Mouse (Mus musculus) forebrain, postnatal 0 days (tissue): ENCODE measurements around the gene Dmc1. TPM values are rescaled to one million over a fixed set of nuclear protein-coding genes. Genes with fewer than 3 reads are reported as not detected.

Experiments
- ATAC-seq: fragments of 200-750 bp; cut with Nextera tagmentation; 2 replicates; pipeline ENCODE4 v1.8.0; 2017; ENCODE audit warnings: mild to moderate bottlenecking, moderate library complexity
- DNase-seq: peaks from one replicate; pipeline ENCODE4 v3.0.0-alpha.2; 2015
- H3K27ac ChIP-seq: fragments of 300-500 bp; sonication (generic); 2 replicates; pipeline ENCODE4 v1.5.1; 2014; ENCODE audit warnings: low read depth, mild to moderate bottlenecking, antibody characterized with exemption, low read length, moderate library complexity, mixed read lengths
- H3K27me3 ChIP-seq: fragments of 300-500 bp; sonication (generic); 2 replicates; pipeline ENCODE4 v1.6.1; 2014; ENCODE audit warnings: mild to moderate bottlenecking, low read length, mixed read lengths; ENCODE audit not compliant: insufficient read depth
- H3K36me3 ChIP-seq: fragments of 300-500 bp; sonication (generic); 2 replicates; pipeline ENCODE4 v1.6.1; 2014; ENCODE audit warnings: mild to moderate bottlenecking, moderate library complexity; ENCODE audit not compliant: insufficient read depth
- H3K4me1 ChIP-seq: fragments of 300-500 bp; sonication (generic); 2 replicates; pipeline ENCODE4 v1.6.1; 2014; ENCODE audit warnings: antibody characterized with exemption; ENCODE audit not compliant: insufficient read depth
- H3K4me2 ChIP-seq: fragments of 300-500 bp; sonication (generic); 2 replicates; pipeline ENCODE4 v1.6.1; 2014; ENCODE audit warnings: low read depth, mild to moderate bottlenecking, moderate library complexity
- H3K4me3 ChIP-seq: fragments of 300-500 bp; sonication (generic); 2 replicates; pipeline ENCODE4 v1.5.1; 2014; ENCODE audit warnings: low read depth, low read length, mixed read lengths
- H3K9ac ChIP-seq: fragments of 300-500 bp; sonication (generic); 2 replicates; pipeline ENCODE4 v1.6.1; 2014; ENCODE audit warnings: mild to moderate bottlenecking
- H3K9me3 ChIP-seq: fragments of 300-500 bp; sonication (generic); 2 replicates; pipeline ENCODE4 v1.6.1; 2016; ENCODE audit warnings: low read length
- CTCF ChIP-seq: sonication (generic); IDR thresholded peaks from 2 replicates; pipeline ENCODE4 v1.5.1; 2016; ENCODE audit warnings: antibody characterized with exemption, control low read depth, low read depth
- WGBS: fragments of 180-500 bp; shearing (Covaris S2); extraction: QIAGEN DNeasy Blood & Tissue Kit; methylation state at CpG from one replicate; pipeline ENCODE4 v1.1.7; 2014; 5-methylcytosine and 5-hydroxymethylcytosine counted together
- polyA plus RNA-seq: library from polyadenylated mRNA; unstranded; fragments of >200 nt; fragmentation: Nextera tagmentation; extraction: Ambion mirVana; gene quantifications from 2 replicates; pipeline ENCODE4 v1.2.1, GENCODE M21; 2015
- total RNA-seq: library from RNA; depleted of rRNA; stranded (reverse); fragments of >200 nt; gene quantifications from 2 replicates; pipeline ENCODE4 v1.2.3, GENCODE M21; 2014; rRNA removed

Gene Dmc1
- total RNA-seq (1.8 and 3.2 TPM in 2 replicates), polyA plus RNA-seq (0.44 and 0.49 TPM in 2 replicates)

DNA sequence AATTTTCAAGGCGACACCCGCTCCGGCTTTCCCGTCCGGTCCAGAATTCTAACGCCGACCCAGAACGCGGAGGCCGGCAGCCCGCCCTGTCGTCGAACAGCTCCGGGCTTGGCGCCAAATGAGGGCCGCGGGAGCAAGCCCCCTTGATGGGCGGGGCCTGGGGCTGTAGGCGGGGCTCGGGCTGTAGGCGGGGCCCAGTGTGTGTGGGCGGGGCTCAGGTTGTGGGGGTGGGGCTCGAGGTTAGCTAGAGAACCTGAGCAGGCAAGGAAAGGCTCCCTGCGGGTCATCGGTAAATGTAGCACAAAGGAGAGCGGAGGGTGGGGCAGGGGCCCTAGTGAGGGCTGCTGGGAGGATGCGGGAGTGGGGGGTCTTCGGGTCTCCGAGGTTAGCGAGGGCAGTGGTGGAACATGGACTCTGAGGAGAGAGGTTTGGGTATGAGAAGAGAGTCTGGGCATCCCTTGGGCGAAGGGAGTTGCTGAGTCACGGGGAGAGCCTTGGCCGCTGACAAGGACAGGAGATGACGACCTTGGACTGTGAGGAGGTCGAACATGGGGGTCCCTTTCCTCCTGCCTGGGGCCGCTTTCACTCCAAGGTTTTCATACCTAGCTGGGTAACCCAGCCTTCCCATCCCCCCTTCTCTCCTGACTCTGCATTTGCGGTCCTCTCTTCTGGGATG is at the start of gene Dmc1:
TSS of gene Dmc1 (minus strand) at position 120 of the 676 bp plus-strand sequence.
- Histone ChIP-seq H3K27ac (no peak within 1 kb of the TSS), H3K27me3 (0 out of 2 replicates have a peak, but pooled peaks cover 4% of the 10 kb centered on the region), H3K4me1 (no peaks in the 10 kb centered on the region), H3K36me3 (no peaks in the 10 kb centered on the region), H3K4me3 (peak within 1 kb of the TSS; percentile 19), H3K9ac (no peak within 1 kb of the TSS; the same call in 1 of the 2 replicates), H3K4me2 (peak within 1 kb of the TSS; percentile 28), H3K9me3 (no peaks in the 10 kb centered on the region)
- TF ChIP-seq CTCF: no peak
- ATAC-seq: no peak
- peak; percentile 36 for DNase-seq
- 13% methylated on average over 37 of the region's 37 CpGs for WGBS

DNA sequence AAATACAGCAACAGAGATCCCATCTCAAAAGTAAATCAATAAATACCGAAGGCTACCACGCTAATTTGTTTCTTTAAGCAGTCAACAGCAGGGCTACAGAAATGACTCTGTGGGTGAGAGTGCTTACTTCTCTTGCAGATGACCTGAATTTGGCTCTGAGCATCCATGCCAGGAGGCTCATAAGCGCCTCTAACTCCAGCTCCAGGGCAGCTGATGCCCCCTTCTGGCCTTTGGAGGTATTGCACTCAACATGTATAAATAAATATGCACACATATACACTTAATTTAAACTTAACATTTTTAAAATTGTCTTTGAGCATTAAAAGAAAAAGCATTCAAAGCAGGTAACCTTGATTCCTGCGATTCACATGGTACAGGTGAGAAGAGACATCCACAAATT is 46.6 kb upstream of the Dmc1 start:
- Histone ChIP-seq H3K4me2 (no peak overlapping the region), H3K27me3 (no peaks in the 10 kb centered on the region), H3K36me3 (peaks cover 17% of the 10 kb centered on the region), H3K9me3 (no peaks in the 10 kb centered on the region), H3K4me1 (no peaks in the 10 kb centered on the region), H3K4me3 (no peak overlapping the region), H3K9ac (no peak overlapping the region), H3K27ac (no peak overlapping the region)
- no peak for ATAC-seq
- 78% methylated on average over 4 of the region's 4 CpGs for WGBS
- peak; percentile 21 for DNase-seq
- peak; percentile 51 for TF ChIP-seq CTCF

DNA sequence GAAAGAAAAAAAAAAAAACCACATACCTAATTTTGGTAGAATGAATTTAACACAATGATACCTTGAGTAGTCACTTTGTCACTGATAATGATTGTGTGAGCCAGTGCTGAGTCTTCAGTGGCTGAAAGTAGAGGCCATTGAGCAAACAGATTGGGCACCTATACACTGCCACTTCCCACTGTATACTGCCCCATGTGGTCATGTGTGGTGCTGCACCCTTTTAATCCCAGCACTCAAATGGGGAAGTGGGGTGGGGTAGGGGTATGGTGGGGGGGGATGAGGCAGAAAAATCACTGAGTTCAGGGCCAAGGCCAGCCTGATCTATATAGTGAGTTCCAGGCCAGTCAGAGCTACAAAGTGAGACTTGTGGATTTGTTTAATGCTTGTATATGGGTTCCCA is 45.7 kb upstream of the Dmc1 start:
- H3K36me3 ChIP-seq: peaks cover 23% of the 10 kb centered on the region
- ATAC-seq (peak; percentile 54), DNase-seq (peak; percentile 50)
- H3K4me1 ChIP-seq: no peaks in the 10 kb centered on the region
- no peaks in the 10 kb centered on the region for H3K27me3 ChIP-seq
- H3K9ac ChIP-seq: no peak overlapping the region
- no peak overlapping the region for H3K4me2 ChIP-seq
- H3K9me3 ChIP-seq: no peaks in the 10 kb centered on the region
- no peak overlapping the region for H3K27ac ChIP-seq
- TF ChIP-seq CTCF: peak; percentile 74
- no peak overlapping the region for H3K4me3 ChIP-seq

DNA sequence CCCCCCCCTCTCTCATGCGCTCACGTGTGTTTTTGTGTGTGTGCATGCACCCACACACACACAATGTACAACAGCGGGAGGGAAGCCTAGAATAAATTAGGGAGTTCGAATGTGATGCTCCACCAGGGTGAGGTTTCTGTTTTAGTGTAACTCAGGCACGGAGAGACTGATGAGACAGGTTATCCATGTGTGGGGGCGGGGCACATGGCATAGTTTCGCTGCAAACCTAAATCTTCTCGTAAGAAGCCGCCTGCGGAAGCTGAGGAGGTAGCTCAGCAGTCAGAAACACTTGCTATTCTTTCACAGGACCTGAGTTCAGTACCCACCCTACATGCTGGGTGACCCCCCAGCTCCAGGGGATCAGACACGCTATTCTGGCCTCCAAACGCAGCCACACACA is 43.2 kb upstream of the Dmc1 start:
- Histone ChIP-seq H3K4me1 (no peaks in the 10 kb centered on the region), H3K27me3 (no peaks in the 10 kb centered on the region), H3K36me3 (peaks cover 35% of the 10 kb centered on the region), H3K9ac (no peak overlapping the region), H3K27ac (no peak overlapping the region), H3K4me2 (no peak overlapping the region), H3K9me3 (no peaks in the 10 kb centered on the region), H3K4me3 (no peak overlapping the region)
- no peak for ATAC-seq
- 92% methylated on average over 12 of the region's 12 CpGs for WGBS
- DNase-seq: no peak
- no peak for TF ChIP-seq CTCF

DNA sequence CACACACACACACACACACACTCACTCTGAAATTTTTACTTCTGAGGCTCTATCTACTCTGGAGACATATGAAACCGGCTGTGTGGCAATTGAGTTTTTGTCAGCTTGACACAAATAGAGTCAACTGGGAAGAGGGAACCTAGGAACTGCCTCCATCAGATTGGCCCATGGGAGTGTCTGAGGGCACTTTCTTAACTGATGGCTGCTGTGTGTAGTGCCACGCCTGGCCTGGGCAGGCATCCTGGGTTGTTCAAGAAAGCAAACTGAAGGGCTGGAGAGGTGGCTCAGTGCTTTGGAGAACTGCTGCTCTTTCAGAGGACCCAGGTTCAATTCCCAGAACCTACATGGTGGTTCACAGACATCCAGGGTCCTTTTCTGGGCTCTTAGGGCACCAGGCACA is 40.6 kb upstream of the Dmc1 start:
- Histone ChIP-seq H3K27me3 (no peaks in the 10 kb centered on the region), H3K9ac (no peak overlapping the region), H3K4me1 (no peaks in the 10 kb centered on the region), H3K36me3 (peaks cover 51% of the 10 kb centered on the region), H3K9me3 (no peaks in the 10 kb centered on the region), H3K4me2 (no peak overlapping the region), H3K27ac (no peak overlapping the region), H3K4me3 (no peak overlapping the region)
- no peak for TF ChIP-seq CTCF
- ATAC-seq (no peak), DNase-seq (no peak)
- 81% methylated on average over 2 of the region's 2 CpGs for WGBS

DNA sequence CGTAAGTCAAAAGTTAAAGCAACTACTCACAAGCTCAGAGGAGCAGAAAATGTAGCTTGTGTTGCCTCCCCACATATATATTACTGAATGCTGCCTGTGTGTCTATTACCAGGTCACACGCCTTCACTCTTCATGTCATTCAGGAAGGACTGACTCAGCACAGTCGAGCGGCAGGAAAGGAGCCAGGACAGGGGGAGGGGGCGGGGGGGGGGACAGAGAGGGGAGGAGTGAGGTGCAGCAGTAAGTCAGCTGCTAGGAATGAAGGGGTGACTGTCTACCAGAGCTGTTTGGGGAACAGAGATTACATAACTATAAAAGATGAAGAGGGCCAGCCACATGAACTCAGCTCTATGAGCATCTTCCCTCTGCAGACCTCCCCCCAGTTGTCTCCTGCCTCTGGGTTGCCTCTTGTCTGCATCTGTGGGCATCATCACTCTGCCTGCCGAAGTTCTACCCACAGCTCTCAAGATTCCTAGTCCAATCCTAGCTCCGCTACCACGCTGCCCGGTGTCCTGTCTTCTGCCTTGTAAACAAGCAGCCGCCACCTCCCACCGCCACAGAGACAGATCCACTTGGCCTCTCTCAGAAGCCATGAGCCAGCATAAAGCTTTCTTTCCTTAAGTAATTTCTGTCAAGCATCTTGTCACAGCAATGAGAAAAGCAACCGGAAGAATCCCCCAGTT is 36.4 kb upstream of the Dmc1 start:
- H3K4me1 ChIP-seq: no peaks in the 10 kb centered on the region
- ATAC-seq: no peak
- no peak overlapping the region for H3K9ac ChIP-seq
- DNase-seq: no peak
- H3K4me3 ChIP-seq: no peak overlapping the region
- WGBS: 73% methylated on average over 12 of the region's 12 CpGs
- H3K4me2 ChIP-seq: no peak overlapping the region
- no peak for TF ChIP-seq CTCF
- H3K27ac ChIP-seq: no peak overlapping the region
- H3K27me3 ChIP-seq: no peaks in the 10 kb centered on the region
- H3K9me3 ChIP-seq: no peaks in the 10 kb centered on the region
- peaks cover 62% of the 10 kb centered on the region for H3K36me3 ChIP-seq

DNA sequence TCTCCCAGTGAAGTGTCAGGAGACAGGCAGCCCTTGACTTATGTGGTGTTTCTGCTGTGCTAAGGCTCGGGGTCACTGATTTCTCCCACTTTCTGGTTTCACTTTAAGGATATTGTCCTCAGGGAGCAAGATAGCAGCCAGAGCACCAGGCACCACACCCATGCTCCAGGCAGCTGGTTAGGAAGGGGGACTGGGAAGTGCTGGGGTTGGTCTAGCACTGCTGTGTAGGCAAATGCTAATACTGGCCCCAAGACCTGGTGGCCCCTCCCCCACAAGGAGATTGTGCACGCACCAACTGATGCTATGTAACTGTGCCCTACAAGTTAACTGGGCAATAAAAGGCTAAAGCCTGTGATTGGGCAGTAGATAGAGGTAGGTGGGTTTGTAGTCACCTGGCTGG is 25.6 kb upstream of the Dmc1 start:
- H3K4me3 ChIP-seq: no peak overlapping the region
- no peak overlapping the region for H3K9ac ChIP-seq
- H3K27me3 ChIP-seq: no peaks in the 10 kb centered on the region
- TF ChIP-seq CTCF: no peak
- H3K27ac ChIP-seq: no peak overlapping the region
- H3K9me3 ChIP-seq: no peaks in the 10 kb centered on the region
- DNase-seq (no peak), ATAC-seq (no peak)
- peaks cover 70% of the 10 kb centered on the region for H3K36me3 ChIP-seq
- H3K4me1 ChIP-seq: no peaks in the 10 kb centered on the region
- H3K4me2 ChIP-seq: no peak overlapping the region
- 74% methylated on average over 2 of the region's 2 CpGs for WGBS
